Mouse (Mus musculus): Measurements from ENCODE around the gene Thy1.

DNA sequence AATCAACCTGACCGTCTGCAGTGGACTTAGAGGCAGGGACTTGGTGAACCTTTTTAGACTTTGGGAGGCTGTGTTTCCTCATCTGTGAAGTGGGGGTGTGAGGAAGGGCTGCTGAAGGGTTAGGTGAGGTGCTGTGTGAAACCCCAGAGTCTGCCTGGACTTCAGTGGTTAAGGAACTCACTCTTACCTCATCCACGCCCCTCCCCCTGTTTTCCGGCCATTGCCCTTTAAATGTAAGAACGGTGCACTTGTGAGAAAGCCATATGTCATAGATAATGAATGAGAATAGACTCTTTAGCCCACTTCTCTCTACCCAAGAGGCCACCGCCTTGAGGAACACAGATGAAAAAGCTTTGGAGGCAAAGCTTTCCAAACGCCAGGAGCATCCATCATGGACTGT is 29.4 kb upstream of the Thy1 start:
- no peak for TF ChIP-seq POLR2A (IDR thresholded peaks at IDR 0.05; ENCODE audit: borderline replicate concordance, low read depth, low read length)
- no peak for TF ChIP-seq CTCF (IDR thresholded peaks at IDR 0.05; ENCODE audit: low read depth, low read length)

Data from bone marrow macrophage, adult 2 months (primary cell).